Mouse (Mus musculus) intestine, embryonic 15.5 days (tissue): ENCODE results near the gene Zfhx3. TPM values are rescaled to one million over a fixed set of nuclear protein-coding genes. Genes with fewer than 3 reads are reported as not detected.
A peak's percentile ranks its signal among the peaks of the same experiment; 100 is the strongest.

Experiments used
- ATAC-seq: fragments of 200-750 bp; cut with Nextera tagmentation; 2 replicates; pipeline ENCODE4 v1.8.0; 2017; ENCODE audit warnings: moderate TSS enrichment, moderate library complexity
- H3K27ac ChIP-seq: fragments of 300-500 bp; sonication (generic); 2 replicates; pipeline ENCODE4 v1.5.1; 2015; ENCODE audit warnings: mild to moderate bottlenecking, inconsistent platforms
- H3K27me3 ChIP-seq: fragments of 300-500 bp; sonication (generic); replicated peaks from 2 replicates; pipeline ENCODE4 v1.6.1; 2015; ENCODE audit warnings: inconsistent platforms
- H3K36me3 ChIP-seq: fragments of 300-500 bp; sonication (generic); 2 replicates; pipeline ENCODE4 v1.6.1; 2015; ENCODE audit warnings: inconsistent platforms
- H3K4me1 ChIP-seq: fragments of 300-500 bp; sonication (generic); replicated peaks from 2 replicates; pipeline ENCODE4 v1.6.1; 2015; ENCODE audit warnings: inconsistent platforms
- H3K4me2 ChIP-seq: fragments of 300-500 bp; sonication (generic); replicated peaks from 2 replicates; pipeline ENCODE4 v1.6.1; 2015; ENCODE audit warnings: mild to moderate bottlenecking, inconsistent platforms
- H3K4me3 ChIP-seq: fragments of 300-500 bp; sonication (generic); replicated peaks from 2 replicates; pipeline ENCODE4 v1.5.1; 2015; ENCODE audit warnings: inconsistent platforms
- H3K9ac ChIP-seq: fragments of 300-500 bp; sonication (generic); 2 replicates; pipeline ENCODE4 v1.6.1; 2015; ENCODE audit warnings: inconsistent platforms
- H3K9me3 ChIP-seq: fragments of 300-500 bp; sonication (generic); 2 replicates; pipeline ENCODE4 v1.6.1; 2016; ENCODE audit warnings: inconsistent platforms
- WGBS: fragments of 180-500 bp; shearing (Covaris S2); methylation state at CpG from one replicate; pipeline ENCODE4 v1.1.7; 2015; 5-methylcytosine and 5-hydroxymethylcytosine counted together
- polyA plus RNA-seq: library from polyadenylated mRNA; unstranded; fragments of >200 nt; fragmentation: Nextera tagmentation; extraction: Ambion mirVana; gene quantifications from 2 replicates; pipeline ENCODE4 v1.2.1, GENCODE M21; 2015

The Zfhx3 gene
- polyA plus RNA-seq, 1 experiment from 2014 or later, result 11.5 TPM

DNA sequence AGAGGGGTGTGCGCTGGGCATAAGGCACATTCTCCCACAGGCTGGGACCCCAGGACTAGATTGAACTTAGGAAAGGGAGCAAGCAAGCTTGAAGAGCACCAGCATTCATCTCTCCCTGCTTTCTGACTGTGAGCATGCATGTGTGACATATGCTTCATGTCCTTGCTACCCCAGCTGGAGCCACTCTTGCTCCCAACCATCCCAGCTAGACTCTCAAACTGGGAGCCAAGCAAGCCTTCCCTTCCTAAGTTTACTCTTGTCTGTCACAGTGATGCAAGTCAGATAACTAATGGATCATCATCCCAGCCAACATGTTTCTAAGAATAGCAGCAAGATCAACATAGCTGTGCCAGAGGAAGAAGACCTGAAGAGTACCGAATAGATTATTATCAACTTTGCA, 335.5 kb downstream of the Zfhx3 start:
- Histone ChIP-seq H3K9me3 (no peaks in the 10 kb centered on the region), H3K9ac (no peak overlapping the region), H3K4me2 (no peak overlapping the region), H3K27me3 (no peaks in the 10 kb centered on the region), H3K36me3 (no peaks in the 10 kb centered on the region), H3K4me1 (no peaks in the 10 kb centered on the region), H3K27ac (no peak overlapping the region), H3K4me3 (no peak overlapping the region)
- WGBS, result 61% methylated on average over 2 of the region's 2 CpGs
- ATAC-seq, result no peak

DNA sequence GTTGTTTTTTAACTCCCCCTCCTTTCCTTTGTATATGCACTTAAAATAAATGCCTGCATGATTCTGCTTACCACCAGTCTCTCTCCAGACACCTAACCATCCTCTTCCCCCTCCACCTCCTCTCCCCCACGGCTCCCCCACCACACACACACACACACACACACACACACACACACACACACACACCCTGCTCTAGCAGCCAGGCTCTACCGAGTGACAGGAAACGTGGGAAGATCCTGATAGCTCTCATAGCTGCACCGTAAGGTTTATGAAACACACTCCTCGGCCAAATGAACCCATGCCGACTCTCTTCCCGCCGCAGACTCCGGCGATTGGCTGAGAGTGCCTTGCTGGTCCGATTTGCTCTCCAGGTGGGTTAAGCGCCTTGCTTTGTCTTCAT, 339.5 kb downstream of the Zfhx3 start:
- no peak overlapping the region for H3K4me3 ChIP-seq
- H3K9me3 ChIP-seq, result no peaks in the 10 kb centered on the region
- H3K36me3 ChIP-seq, result no peaks in the 10 kb centered on the region

DNA sequence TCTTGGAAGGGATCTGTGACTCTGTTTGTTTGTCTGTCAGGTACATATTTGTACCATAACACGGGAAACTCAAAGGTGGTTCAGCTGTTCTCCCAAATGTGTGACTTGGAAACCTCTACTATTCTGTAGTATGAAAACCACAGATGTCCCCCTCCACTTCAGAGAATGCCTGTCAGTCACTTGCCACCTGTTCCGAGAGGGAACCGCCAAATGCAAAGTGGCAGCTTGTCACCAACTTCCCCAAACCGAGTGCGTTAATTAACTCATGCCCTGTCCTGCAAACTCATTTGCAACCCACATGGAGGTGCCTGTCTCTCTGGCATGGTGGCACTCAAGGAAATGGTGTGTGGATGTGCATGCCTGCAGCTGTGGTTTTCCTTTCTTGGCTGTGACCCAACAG, 343.7 kb downstream of the Zfhx3 start:
- H3K36me3 ChIP-seq, result no peaks in the 10 kb centered on the region
- no peak overlapping the region for H3K4me2 ChIP-seq
- H3K4me3 ChIP-seq, result no peak overlapping the region
- no peaks in the 10 kb centered on the region for H3K4me1 ChIP-seq
- H3K9ac ChIP-seq, result no peak overlapping the region
- no peaks in the 10 kb centered on the region for H3K9me3 ChIP-seq
- H3K27ac ChIP-seq, result no peak overlapping the region
- ATAC-seq, result no peak
- H3K27me3 ChIP-seq, result no peaks in the 10 kb centered on the region
- 75% methylated on average over 5 of the region's 5 CpGs for WGBS

More for the DNA sequence above, 339.5 kb downstream of the Zfhx3 start:
- Histone ChIP-seq H3K4me2 (no peak overlapping the region), H3K27me3 (no peaks in the 10 kb centered on the region), H3K4me1 (no peaks in the 10 kb centered on the region), H3K27ac (no peak overlapping the region), H3K9ac (no peak overlapping the region)
- ATAC-seq, result no peak
- 58% methylated on average over 12 of the region's 12 CpGs for WGBS

DNA sequence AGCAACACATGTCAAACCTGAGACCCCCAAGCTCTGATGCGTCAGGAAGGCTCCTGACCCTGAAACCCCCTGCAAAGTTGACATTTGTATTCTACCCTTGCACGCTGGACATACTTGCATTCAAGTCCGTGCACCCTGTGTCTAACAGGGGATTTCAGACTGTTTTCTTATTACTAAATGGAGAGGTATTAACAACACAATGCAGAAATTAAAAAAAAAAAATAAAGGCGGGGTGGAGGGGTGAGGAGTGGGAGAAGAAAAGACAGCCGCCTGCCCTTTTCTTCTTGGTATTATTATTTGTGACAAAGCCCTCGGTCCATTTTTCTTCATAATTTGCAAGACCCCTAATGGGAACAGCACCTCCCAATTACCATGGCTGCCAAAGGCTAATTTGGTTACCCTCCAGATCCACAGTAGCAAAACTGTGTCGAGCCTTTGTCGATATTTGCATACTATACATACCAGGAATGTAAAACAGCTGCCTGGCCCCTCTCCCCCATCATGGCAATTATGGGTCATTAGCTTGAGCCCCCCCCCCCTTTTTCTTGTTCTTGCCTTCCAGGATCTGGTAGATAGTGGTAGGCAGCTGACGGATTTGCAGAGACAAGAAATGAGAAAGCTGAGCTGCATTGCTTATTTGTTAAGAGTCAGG, 358.6 kb downstream of the Zfhx3 start:
- no peaks in the 10 kb centered on the region for H3K9me3 ChIP-seq
- no peak overlapping the region for H3K4me2 ChIP-seq
- WGBS, result 76% methylated on average over 9 of the region's 9 CpGs
- no peaks in the 10 kb centered on the region for H3K27me3 ChIP-seq
- H3K36me3 ChIP-seq, result no peaks in the 10 kb centered on the region
- no peak overlapping the region for H3K27ac ChIP-seq
- no peak overlapping the region for H3K4me3 ChIP-seq
- no peak for ATAC-seq
- H3K9ac ChIP-seq, result no peak overlapping the region
- H3K4me1 ChIP-seq, result no peaks in the 10 kb centered on the region

DNA sequence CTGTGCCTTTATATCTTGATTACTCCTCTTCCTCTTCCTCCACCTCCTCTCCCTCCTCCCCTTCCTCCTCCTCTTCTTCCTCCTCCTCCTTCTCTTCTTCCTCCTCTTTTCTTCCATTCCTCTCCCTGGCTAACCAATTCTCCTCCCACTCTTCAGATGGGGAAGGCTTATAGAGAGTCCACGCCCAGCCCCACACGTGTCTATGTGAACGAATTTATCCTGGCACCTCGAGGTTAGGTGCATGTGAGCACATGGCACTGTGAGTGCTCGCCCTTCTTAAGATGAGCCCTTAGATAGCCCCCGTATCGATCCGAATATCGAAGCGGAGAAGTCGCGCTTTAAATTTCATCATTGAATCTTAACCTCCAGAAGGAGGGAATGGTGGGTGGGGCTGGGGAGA, 359.2 kb downstream of the Zfhx3 start:
- H3K9ac ChIP-seq, result no peak overlapping the region
- no peaks in the 10 kb centered on the region for H3K36me3 ChIP-seq
- H3K27ac ChIP-seq, result no peak overlapping the region
- no peaks in the 10 kb centered on the region for H3K9me3 ChIP-seq
- ATAC-seq, result no peak
- no peak overlapping the region for H3K4me2 ChIP-seq
- no peaks in the 10 kb centered on the region for H3K27me3 ChIP-seq
- no peaks in the 10 kb centered on the region for H3K4me1 ChIP-seq
- no peak overlapping the region for H3K4me3 ChIP-seq
- 86% methylated on average over 12 of the region's 12 CpGs for WGBS

DNA sequence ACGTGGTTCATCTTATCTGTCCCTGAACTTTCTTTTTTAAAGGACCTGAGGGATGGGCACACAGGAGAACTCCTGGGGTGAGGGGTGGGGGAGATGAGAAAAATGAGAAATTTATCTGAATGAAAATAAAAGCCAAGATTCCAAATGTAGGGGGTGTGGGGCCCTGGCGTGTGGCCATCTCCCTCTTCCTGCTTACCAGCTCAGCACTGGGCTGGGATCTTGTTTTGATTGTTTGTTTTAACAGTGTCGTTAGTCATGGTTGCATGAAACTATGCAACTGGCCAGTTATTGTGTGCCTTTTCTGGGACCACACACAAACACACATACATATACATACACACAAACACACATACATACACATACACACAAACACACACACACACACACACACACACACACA, 362.9 kb downstream of the Zfhx3 start:
- ATAC-seq, result no peak
- WGBS, result 62% methylated on average over 3 of the region's 3 CpGs
- H3K4me2 ChIP-seq, result no peak overlapping the region
- H3K27ac ChIP-seq, result no peak overlapping the region
- no peak overlapping the region for H3K9ac ChIP-seq
- 0 out of 2 replicates have a peak, but pooled peaks cover 2% of the 10 kb centered on the region for H3K4me1 ChIP-seq
- H3K27me3 ChIP-seq, result no peaks in the 10 kb centered on the region
- H3K9me3 ChIP-seq, result no peaks in the 10 kb centered on the region
- H3K36me3 ChIP-seq, result no peaks in the 10 kb centered on the region
- H3K4me3 ChIP-seq, result no peak overlapping the region

DNA sequence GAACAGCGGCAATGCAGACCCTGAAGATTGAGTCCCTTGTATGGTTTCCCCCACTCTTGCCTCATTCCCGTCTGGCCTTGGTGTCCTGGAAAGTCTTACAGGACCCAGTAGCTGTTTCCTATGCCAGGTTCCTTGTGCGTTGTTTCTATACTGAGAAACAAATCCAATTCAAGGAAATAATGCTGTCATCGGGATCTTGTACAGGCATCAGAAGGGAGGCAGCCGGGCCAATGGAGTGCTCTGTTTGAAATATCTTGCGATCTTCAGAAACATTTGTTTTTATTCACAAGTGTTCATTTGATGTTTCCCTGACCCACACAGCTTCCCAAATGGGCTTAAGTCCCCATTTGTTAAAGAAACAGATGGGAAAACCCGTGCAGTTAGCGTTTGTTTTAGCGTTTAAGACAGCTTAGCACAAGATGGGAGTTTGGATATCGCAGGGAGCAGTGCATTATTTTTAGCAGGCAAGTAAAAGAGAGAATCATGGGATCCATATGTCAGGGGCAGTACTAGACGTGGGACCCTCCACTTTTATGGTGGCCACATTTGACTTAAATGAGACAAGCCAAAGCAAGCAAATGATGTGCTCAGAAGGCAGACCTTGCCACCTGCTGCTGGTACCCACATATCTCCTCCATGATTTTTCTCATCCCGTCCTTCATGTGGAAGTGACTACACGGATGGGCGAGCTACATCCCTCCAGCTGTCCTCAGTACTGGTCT, 367.2 kb downstream of the Zfhx3 start:
- Histone ChIP-seq H3K27ac (no peak overlapping the region), H3K9ac (no peak overlapping the region), H3K36me3 (no peaks in the 10 kb centered on the region), H3K9me3 (no peaks in the 10 kb centered on the region), H3K27me3 (no peaks in the 10 kb centered on the region), H3K4me1 (0 out of 2 replicates have a peak, but pooled peaks cover 2% of the 10 kb centered on the region), H3K4me3 (no peak overlapping the region), H3K4me2 (peak overlapping the region; percentile 17; the same call in 1 of the 2 replicates)
- ATAC-seq, result no peak
- WGBS, result 50% methylated on average over 14 of the region's 14 CpGs

DNA sequence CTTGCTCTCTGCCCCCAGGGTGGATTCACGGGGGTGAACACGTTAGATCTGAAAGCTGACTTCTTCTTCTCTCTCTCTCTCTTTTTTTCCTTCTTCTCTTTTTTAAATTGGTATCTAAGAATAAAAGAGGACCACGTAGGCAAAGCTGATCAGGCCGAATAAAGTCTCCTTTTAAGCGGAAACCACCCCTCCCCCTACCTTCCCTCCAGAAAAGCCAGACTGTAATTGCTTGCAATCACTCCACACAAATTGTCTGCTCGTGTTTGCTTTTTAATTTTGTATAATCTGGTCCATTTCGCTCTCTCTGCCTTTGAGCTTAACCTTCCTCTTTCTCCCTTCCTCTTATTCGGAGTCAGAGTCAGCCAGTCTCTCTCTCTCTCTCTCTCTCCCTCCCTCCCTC, 372.6 kb downstream of the Zfhx3 start:
- no peaks in the 10 kb centered on the region for H3K9me3 ChIP-seq

DNA sequence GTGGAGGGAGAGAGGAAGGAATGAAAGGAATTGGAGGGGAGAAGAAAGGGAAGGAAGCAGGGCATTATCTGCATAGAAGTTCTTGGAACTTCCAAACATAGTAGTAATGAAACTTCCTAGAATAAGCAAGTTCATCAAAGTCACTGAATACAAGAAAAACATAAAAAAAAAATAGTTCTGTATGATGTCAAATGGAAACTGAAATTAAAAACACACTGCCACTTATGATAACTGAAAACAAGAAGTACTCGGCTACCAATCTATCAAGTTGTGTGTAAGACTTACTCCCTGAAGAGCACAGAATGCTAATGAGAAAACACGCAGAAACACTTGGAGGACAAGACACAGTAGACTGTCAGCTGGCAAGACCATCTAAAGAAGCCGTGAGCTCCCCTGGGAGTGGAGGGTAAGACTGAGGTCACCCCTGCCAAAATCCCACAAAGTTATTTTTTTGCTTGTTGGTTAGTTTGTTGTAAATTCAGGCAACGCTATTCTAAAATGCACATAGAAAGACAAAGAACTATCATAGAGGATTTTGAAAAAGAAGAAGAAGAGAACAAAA, 375.2 kb downstream of the Zfhx3 start:
- H3K4me3 ChIP-seq, result no peak overlapping the region
- no peak overlapping the region for H3K4me2 ChIP-seq
- H3K4me1 ChIP-seq, result no peaks in the 10 kb centered on the region
- no peak overlapping the region for H3K27ac ChIP-seq
- no peaks in the 10 kb centered on the region for H3K9me3 ChIP-seq
- ATAC-seq, result no peak
- no peak overlapping the region for H3K9ac ChIP-seq
- H3K36me3 ChIP-seq, result no peaks in the 10 kb centered on the region
- 80% methylated on average over 4 of the region's 4 CpGs for WGBS
- no peaks in the 10 kb centered on the region for H3K27me3 ChIP-seq

More for the DNA sequence above, 372.6 kb downstream of the Zfhx3 start:
- Histone ChIP-seq H3K4me2 (no peak overlapping the region), H3K36me3 (no peaks in the 10 kb centered on the region), H3K27ac (no peak overlapping the region), H3K4me3 (no peak overlapping the region), H3K27me3 (no peaks in the 10 kb centered on the region), H3K4me1 (no peaks in the 10 kb centered on the region), H3K9ac (no peak overlapping the region)
- WGBS, result 53% methylated on average over 8 of the region's 8 CpGs
- no peak for ATAC-seq

DNA sequence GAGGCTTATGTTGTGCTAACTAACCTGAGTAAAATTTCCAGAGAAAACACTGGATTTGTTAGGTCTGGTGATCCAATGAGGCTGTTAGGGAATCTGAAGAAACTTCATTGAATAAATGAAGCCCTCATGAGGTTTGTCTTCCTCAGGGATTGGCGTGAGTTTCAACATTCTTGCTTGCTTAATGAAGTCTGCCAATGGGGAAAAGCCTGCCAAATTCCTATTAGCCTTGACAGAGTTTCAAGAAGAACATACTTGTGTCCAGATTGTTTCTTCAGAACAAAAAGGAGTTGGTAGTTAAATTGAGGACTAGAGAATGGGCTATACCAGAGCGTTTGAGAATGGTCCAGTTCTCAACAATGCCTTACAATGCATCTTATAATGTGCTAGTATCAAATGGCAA, 385.3 kb downstream of the Zfhx3 start:
- Histone ChIP-seq H3K9ac (no peak overlapping the region), H3K4me1 (no peaks in the 10 kb centered on the region), H3K4me2 (no peak overlapping the region), H3K27ac (no peak overlapping the region), H3K9me3 (no peaks in the 10 kb centered on the region), H3K36me3 (no peaks in the 10 kb centered on the region), H3K27me3 (no peaks in the 10 kb centered on the region), H3K4me3 (no peak overlapping the region)
- ATAC-seq, result no peak
- WGBS, result 78% methylated on average over 2 of the region's 2 CpGs

DNA sequence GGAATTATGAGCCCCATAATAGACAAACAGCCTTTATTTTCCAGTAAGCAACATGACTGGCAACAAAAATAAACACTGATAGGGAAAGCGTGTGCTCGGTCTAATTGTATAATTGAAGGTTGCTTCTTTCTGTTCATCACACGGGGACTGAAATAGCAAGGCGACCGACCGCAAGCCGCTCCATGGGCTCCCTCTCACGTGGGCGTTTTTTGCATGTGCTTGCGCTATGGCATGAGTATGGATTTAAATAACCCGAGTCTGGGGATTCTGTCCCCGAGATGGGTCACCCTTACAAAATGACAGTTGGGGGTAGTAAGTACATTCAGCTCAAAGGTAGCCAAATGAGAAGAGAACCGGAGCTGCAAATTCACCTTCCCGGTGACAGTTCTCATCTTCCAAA, 405.9 kb downstream of the Zfhx3 start:
- Histone ChIP-seq H3K4me3 (no peak overlapping the region), H3K4me2 (no peak overlapping the region), H3K4me1 (no peaks in the 10 kb centered on the region), H3K9me3 (no peaks in the 10 kb centered on the region), H3K27ac (no peak overlapping the region), H3K27me3 (no peaks in the 10 kb centered on the region), H3K36me3 (no peaks in the 10 kb centered on the region), H3K9ac (no peak overlapping the region)
- 86% methylated on average over 14 of the region's 14 CpGs for WGBS
- no peak for ATAC-seq

DNA sequence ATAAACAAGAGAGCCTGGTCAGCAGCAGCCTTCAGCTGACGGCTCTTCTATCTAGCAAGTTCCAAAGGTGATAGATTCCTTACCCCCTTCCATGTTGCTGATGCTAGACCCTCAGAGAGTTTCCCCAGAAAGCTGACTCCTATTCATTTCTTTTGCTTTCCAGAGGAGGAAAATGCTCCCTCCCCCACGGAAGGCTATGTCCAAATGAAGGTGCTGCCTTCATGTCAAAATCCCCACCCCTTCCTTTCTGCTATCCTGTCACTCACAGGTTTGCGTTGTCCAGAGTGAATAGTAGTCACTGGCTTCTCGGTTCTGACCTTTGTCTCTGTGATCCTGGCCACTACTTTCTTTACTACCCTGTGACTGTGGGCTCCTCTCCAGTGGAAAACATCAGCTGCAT, 406.3 kb downstream of the Zfhx3 start:
- Histone ChIP-seq H3K9me3 (no peaks in the 10 kb centered on the region), H3K4me3 (no peak overlapping the region), H3K36me3 (no peaks in the 10 kb centered on the region), H3K9ac (no peak overlapping the region), H3K27me3 (no peaks in the 10 kb centered on the region), H3K4me1 (no peaks in the 10 kb centered on the region), H3K27ac (no peak overlapping the region), H3K4me2 (no peak overlapping the region)
- ATAC-seq, result no peak
- WGBS, result 58% methylated on average over 4 of the region's 4 CpGs
